Mouse (Mus musculus) layer of hippocampus, adult 18-20 months (tissue): ENCODE measurements around the gene Ncoa5. TPM values are rescaled to one million over a fixed set of nuclear protein-coding genes. Genes with fewer than 3 reads are reported as not detected.

ENCODE experiments used
- DNase-seq, 2 experiments: peaks; one replicate each; pipeline ENCODE4 v3.0.0; 2022; ENCODE audit warnings: low spot score in 2 of 2
- total RNA-seq, 2 experiments: library from RNA; stranded (reverse); gene quantifications; 2 replicates each; pipeline ENCODE4 v1.2.3; 2021

The Ncoa5 gene
- total RNA-seq, 2 experiments from 2014 or later = 57.0 to 59.2 TPM

GRCm38 (mm10) chr2:165050826-165051548, 16.3 kb upstream of the Ncoa5 start:
- no peak for DNase-seq

GRCm38 (mm10) chr2:165049044-165049443, 14.4 kb upstream of the Ncoa5 start:
- DNase-seq = no peak

- DNase-seq = no peak
Measured at GRCm38 (mm10) chr2:165043729-165044128, 9.1 kb upstream of the Ncoa5 start.

GRCm38 (mm10) chr2:165043090-165043636, 8.5 kb upstream of the Ncoa5 start:
- DNase-seq = no peak

- no peak for DNase-seq
Measured at GRCm38 (mm10) chr2:165042126-165042525, 7.5 kb upstream of the Ncoa5 start.

- DNase-seq = no peak
Measured at GRCm38 (mm10) chr2:165037415-165037814, 2.7 kb upstream of the Ncoa5 start.

GRCm38 (mm10) chr2:165035058-165035431, 378 bp upstream of the Ncoa5 start:
- no peak for DNase-seq

- DNase-seq = no peak
Measured at GRCm38 (mm10) chr2:165033306-165033705, 1.4 kb downstream of the Ncoa5 start.

- no peak for DNase-seq
Measured at GRCm38 (mm10) chr2:165032533-165032932, 2.1 kb downstream of the Ncoa5 start.

GRCm38 (mm10) chr2:165027163-165027562, 7.5 kb downstream of the Ncoa5 start:
- no peak for DNase-seq

- DNase-seq = no peak
Measured at GRCm38 (mm10) chr2:165020490-165020889, 14.2 kb downstream of the Ncoa5 start.

- DNase-seq = no peak
Measured at GRCm38 (mm10) chr2:165014935-165015334, 19.7 kb downstream of the Ncoa5 start.

GRCm38 (mm10) chr2:165010351-165010750, 24.3 kb downstream of the Ncoa5 start:
- DNase-seq = no peak

- no peak for DNase-seq
Measured at GRCm38 (mm10) chr2:165009581-165009980, 25.1 kb downstream of the Ncoa5 start.

- no peak for DNase-seq
Measured at GRCm38 (mm10) chr2:165009161-165009560, 25.5 kb downstream of the Ncoa5 start.

- no peak for DNase-seq
Measured at GRCm38 (mm10) chr2:165007986-165008385, 26.7 kb downstream of the Ncoa5 start.

GRCm38 (mm10) chr2:165006813-165007212, 27.9 kb downstream of the Ncoa5 start:
- DNase-seq = no peak

GRCm38 (mm10) chr2:165004237-165004636, 30.4 kb downstream of the Ncoa5 start:
- no peak for DNase-seq

- DNase-seq = no peak
Measured at GRCm38 (mm10) chr2:165003108-165003507, 31.6 kb downstream of the Ncoa5 start.

- DNase-seq = peak in 1 of 2 experiments; percentile 34
Measured at GRCm38 (mm10) chr2:165001958-165002357, 32.7 kb downstream of the Ncoa5 start.

- DNase-seq = no peak
Measured at GRCm38 (mm10) chr2:164997721-164998428, 36.8 kb downstream of the Ncoa5 start.
